Mouse (Mus musculus): Measurements from ENCODE around the gene Pou6f1.

- TF ChIP-seq POLR2A (IDR thresholded peaks at IDR 0.05; ENCODE audit: extremely low read depth, insufficient read depth, low read length): no peak
- no peak for TF ChIP-seq CTCF (IDR thresholded peaks at IDR 0.05; ENCODE audit: low read depth, low read length)
These were observed 12.2 kb upstream of the Pou6f1 start for GRCm38 (mm10) chr15:100611951-100612350.
